Mouse (Mus musculus) lung, embryonic 16.5 days (tissue): ENCODE results near the gene Gm33543. TPM values are rescaled to one million over a fixed set of nuclear protein-coding genes. Genes with fewer than 3 reads are reported as not detected.

ENCODE experiments used
- ATAC-seq: fragments of 200-750 bp; cut with Nextera tagmentation; 2 replicates; pipeline ENCODE4 v1.8.0; 2017; ENCODE audit warnings: low read depth, mild to moderate bottlenecking, moderate library complexity
- H3K27ac ChIP-seq: fragments of 300-500 bp; sonication (generic); 2 replicates; pipeline ENCODE4 v1.5.1; 2014; ENCODE audit warnings: mild to moderate bottlenecking, control low read depth, low read length
- H3K27me3 ChIP-seq: fragments of 300-500 bp; sonication (generic); 2 replicates; pipeline ENCODE4 v1.6.1; 2014; ENCODE audit warnings: low read depth, low read length, mixed read lengths; ENCODE audit not compliant: control insufficient read depth, insufficient read depth
- H3K36me3 ChIP-seq: fragments of 300-500 bp; sonication (generic); 2 replicates; pipeline ENCODE4 v1.6.1; 2014; ENCODE audit warnings: low read length; ENCODE audit not compliant: control insufficient read depth, insufficient read depth
- H3K4me1 ChIP-seq: fragments of 300-500 bp; sonication (generic); replicated peaks from 2 replicates; pipeline ENCODE4 v1.6.1; 2014; ENCODE audit warnings: low read length, mixed read lengths; ENCODE audit not compliant: control insufficient read depth, insufficient read depth
- H3K4me2 ChIP-seq: fragments of 300-500 bp; sonication (generic); 2 replicates; pipeline ENCODE4 v1.6.1; 2014; ENCODE audit warnings: low read depth, low read length, control low read depth
- H3K4me3 ChIP-seq: fragments of 300-500 bp; sonication (generic); 2 replicates; pipeline ENCODE4 v1.5.1; 2014; ENCODE audit warnings: mild to moderate bottlenecking, low read length, control low read depth
- H3K9ac ChIP-seq: fragments of 300-500 bp; sonication (generic); 2 replicates; pipeline ENCODE4 v1.6.1; 2014; ENCODE audit warnings: low read length, control low read depth
- H3K9me3 ChIP-seq: fragments of 300-500 bp; sonication (generic); 2 replicates; pipeline ENCODE4 v1.6.1; 2016; ENCODE audit warnings: low read length; ENCODE audit not compliant: control insufficient read depth
- WGBS: fragments of 180-500 bp; shearing (Covaris S2); extraction: QIAGEN DNeasy Blood & Tissue Kit; methylation state at CpG from one replicate; pipeline ENCODE4 v1.1.7; 2014; 5-methylcytosine and 5-hydroxymethylcytosine counted together
- polyA plus RNA-seq: library from polyadenylated mRNA; unstranded; fragments of >200 nt; fragmentation: Nextera tagmentation; extraction: Ambion mirVana; gene quantifications from 2 replicates; pipeline ENCODE4 v1.2.1, GENCODE M21; 2015

The Gm33543 gene
- polyA plus RNA-seq, 1 experiment from 2014 or later = not detected

- Histone ChIP-seq H3K9ac (no peak overlapping the region), H3K9me3 (no peaks in the 10 kb centered on the region), H3K4me2 (no peak overlapping the region), H3K27me3 (no peaks in the 10 kb centered on the region), H3K36me3 (no peaks in the 10 kb centered on the region), H3K4me1 (peaks cover 8% of the 10 kb centered on the region; the same call in 1 of the 2 replicates), H3K27ac (no peak overlapping the region), H3K4me3 (no peak overlapping the region)
- 70% methylated on average over 2 of the region's 2 CpGs for WGBS
- no peak for ATAC-seq
Measured at GRCm38 (mm10) chr10:95867596-95867995, 24.9 kb upstream of the Gm33543 start.

- peak overlapping the region; percentile 39 for H3K27ac ChIP-seq
- peak; percentile 90 for ATAC-seq
- H3K9me3 ChIP-seq = no peaks in the 10 kb centered on the region
- H3K4me1 ChIP-seq = peaks cover 8% of the 10 kb centered on the region; the same call in 1 of the 2 replicates
- H3K27me3 ChIP-seq = no peaks in the 10 kb centered on the region
- 26% methylated on average over 11 of the region's 11 CpGs for WGBS
- no peaks in the 10 kb centered on the region for H3K36me3 ChIP-seq
- H3K4me3 ChIP-seq = no peak overlapping the region
- no peak overlapping the region for H3K4me2 ChIP-seq
- no peak overlapping the region for H3K9ac ChIP-seq
Measured at GRCm38 (mm10) chr10:95864349-95865124, 21.8 kb upstream of the Gm33543 start.

- 50% methylated on average over 3 of the region's 3 CpGs for WGBS
- H3K36me3 ChIP-seq = no peaks in the 10 kb centered on the region
- peak overlapping the region; percentile 39 for H3K27ac ChIP-seq
- no peak overlapping the region for H3K9ac ChIP-seq
- H3K27me3 ChIP-seq = no peaks in the 10 kb centered on the region
- H3K9me3 ChIP-seq = no peaks in the 10 kb centered on the region
- ATAC-seq = peak; percentile 84
- no peak overlapping the region for H3K4me3 ChIP-seq
- peaks cover 8% of the 10 kb centered on the region; the same call in 1 of the 2 replicates for H3K4me1 ChIP-seq
- H3K4me2 ChIP-seq = no peak overlapping the region
Measured at GRCm38 (mm10) chr10:95862664-95863063, 19.9 kb upstream of the Gm33543 start.

GRCm38 (mm10) chr10:95858164-95858563 is 15.4 kb upstream of the Gm33543 start:
- Histone ChIP-seq H3K27ac (no peak overlapping the region), H3K9ac (no peak overlapping the region), H3K4me2 (no peak overlapping the region), H3K9me3 (no peaks in the 10 kb centered on the region), H3K4me1 (no peaks in the 10 kb centered on the region), H3K4me3 (no peak overlapping the region), H3K27me3 (no peaks in the 10 kb centered on the region), H3K36me3 (no peaks in the 10 kb centered on the region)
- WGBS = 25% methylated on average over 2 of the region's 2 CpGs
- ATAC-seq = no peak

- no peak overlapping the region for H3K4me2 ChIP-seq
- no peak overlapping the region for H3K27ac ChIP-seq
- H3K9ac ChIP-seq = no peak overlapping the region
- no peak overlapping the region for H3K4me3 ChIP-seq
- no peaks in the 10 kb centered on the region for H3K4me1 ChIP-seq
- H3K27me3 ChIP-seq = no peaks in the 10 kb centered on the region
- no peaks in the 10 kb centered on the region for H3K36me3 ChIP-seq
- no peak for ATAC-seq
- 90% methylated on average over 6 of the region's 6 CpGs for WGBS
- H3K9me3 ChIP-seq = no peaks in the 10 kb centered on the region
Measured at GRCm38 (mm10) chr10:95855411-95855810, 12.7 kb upstream of the Gm33543 start.

- Histone ChIP-seq H3K36me3 (no peaks in the 10 kb centered on the region), H3K4me1 (no peaks in the 10 kb centered on the region), H3K27me3 (no peaks in the 10 kb centered on the region), H3K27ac (no peak overlapping the region), H3K4me2 (no peak overlapping the region), H3K9ac (no peak overlapping the region), H3K4me3 (no peak overlapping the region), H3K9me3 (no peaks in the 10 kb centered on the region)
- no peak for ATAC-seq
- whole genome bisulfite sequencing = 67% methylated on average over 3 of the region's 3 CpGs
Measured at GRCm38 (mm10) chr10:95850504-95850903, 7.8 kb upstream of the Gm33543 start.

- Histone ChIP-seq H3K36me3 (no peaks in the 10 kb centered on the region), H3K9ac (no peak overlapping the region), H3K9me3 (no peaks in the 10 kb centered on the region), H3K4me1 (no peaks in the 10 kb centered on the region), H3K4me3 (no peak overlapping the region), H3K27ac (no peak overlapping the region), H3K4me2 (no peak overlapping the region), H3K27me3 (no peaks in the 10 kb centered on the region)
- WGBS = 61% methylated on average over 3 of the region's 3 CpGs
- ATAC-seq = no peak
Measured at GRCm38 (mm10) chr10:95846739-95847138, 4.0 kb upstream of the Gm33543 start.

GRCm38 (mm10) chr10:95846281-95846680 is 3.6 kb upstream of the Gm33543 start:
- H3K27me3 ChIP-seq = no peaks in the 10 kb centered on the region
- no peak overlapping the region for H3K9ac ChIP-seq
- no peak overlapping the region for H3K27ac ChIP-seq
- ATAC-seq = no peak
- no peaks in the 10 kb centered on the region for H3K9me3 ChIP-seq
- H3K36me3 ChIP-seq = no peaks in the 10 kb centered on the region
- no peaks in the 10 kb centered on the region for H3K4me1 ChIP-seq
- H3K4me2 ChIP-seq = no peak overlapping the region
- no peak overlapping the region for H3K4me3 ChIP-seq

GRCm38 (mm10) chr10:95843878-95844277 is 1.1 kb upstream of the Gm33543 start:
- WGBS = 78% methylated on average over 1 of the region's 1 CpGs
- no peak overlapping the region for H3K27ac ChIP-seq
- H3K4me3 ChIP-seq = no peak overlapping the region
- no peaks in the 10 kb centered on the region for H3K9me3 ChIP-seq
- H3K36me3 ChIP-seq = no peaks in the 10 kb centered on the region
- H3K4me2 ChIP-seq = no peak overlapping the region
- ATAC-seq = no peak
- no peaks in the 10 kb centered on the region for H3K4me1 ChIP-seq
- H3K27me3 ChIP-seq = no peaks in the 10 kb centered on the region
- no peak overlapping the region for H3K9ac ChIP-seq
